ENCODE assay signal across 31 mouse cellular contexts in the genomic region with DNA sequence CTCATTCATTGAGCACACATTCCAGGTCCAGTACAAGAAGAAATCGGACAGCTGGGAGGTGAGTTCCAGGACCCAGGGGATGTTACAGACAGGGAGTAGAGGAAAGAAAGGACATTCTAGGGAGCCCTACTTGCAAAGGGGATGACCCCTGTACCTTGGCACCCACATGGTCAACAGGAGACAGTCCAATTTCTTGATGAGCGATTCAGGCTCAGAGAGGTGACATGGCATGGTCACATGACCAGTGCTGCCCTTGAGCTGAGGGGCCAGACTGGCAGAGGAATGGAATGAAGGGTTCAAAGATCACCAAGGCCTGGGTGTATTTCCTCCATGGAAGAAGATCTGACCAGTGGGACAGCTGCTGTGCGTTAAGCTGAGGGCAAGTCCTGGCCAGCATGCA. TPM values are rescaled to one million over a fixed set of nuclear protein-coding genes. Genes with fewer than 3 reads are reported as not detected.
"Had no signal": no experiment of that assay in that cellular context is flagged by ENCODE, and none has a peak within 500 bp of the region (broad histone marks: within the 10 kb centered on the region; RNA-seq: fewer than 3 reads in every experiment).

No protein-coding gene starts in this region.

- DNase-seq: layer of hippocampus, adult 9-11 months; lung, adult 18-20 months; lung, postnatal 10 days; lung, postnatal 36 days; retina, postnatal 1 day; thymus, adult 18-20 months; thymus, postnatal 36 days had no signal

- H3K4me1 ChIP-seq: liver, embryonic 12.5 days; liver, embryonic 15.5 days; lung, embryonic 15.5 days; midbrain, embryonic 10.5 days; midbrain, embryonic 13.5 days; neural tube, embryonic 13.5 days had no signal

- H3K36me3 ChIP-seq: liver, embryonic 12.5 days; liver, embryonic 15.5 days; lung, embryonic 15.5 days; midbrain, embryonic 10.5 days; midbrain, embryonic 13.5 days; neural tube, embryonic 13.5 days had no signal

- H3K9ac ChIP-seq: liver, embryonic 12.5 days; liver, embryonic 15.5 days; lung, embryonic 15.5 days; midbrain, embryonic 13.5 days; neural tube, embryonic 13.5 days had no signal

- H3K4me2 ChIP-seq: liver, embryonic 12.5 days; liver, embryonic 15.5 days; lung, embryonic 15.5 days; midbrain, embryonic 13.5 days; neural tube, embryonic 13.5 days had no signal

- H3K4me3 ChIP-seq: layer of hippocampus, adult 2 months; liver, embryonic 12.5 days; liver, embryonic 15.5 days; lung, embryonic 15.5 days; megakaryocyte, embryonic 14.5 days; midbrain, embryonic 10.5 days; midbrain, embryonic 13.5 days; myocyte; neural tube, embryonic 13.5 days had no signal

- H3K27ac ChIP-seq: layer of hippocampus, adult 2 months; liver, embryonic 12.5 days; lung, embryonic 15.5 days; midbrain, embryonic 10.5 days; midbrain, embryonic 13.5 days; neural tube, embryonic 13.5 days had no signal

- H3K27me3 ChIP-seq: liver, embryonic 12.5 days; liver, embryonic 15.5 days; lung, embryonic 15.5 days; megakaryocyte, embryonic 14.5 days; midbrain, embryonic 13.5 days; neural tube, embryonic 13.5 days had no signal

- ATAC-seq: intestine, postnatal 0 days; liver, embryonic 12.5 days; midbrain, embryonic 13.5 days; midbrain, embryonic 16.5 days had no signal

- H3K9me3 ChIP-seq: liver, embryonic 12.5 days; liver, embryonic 15.5 days; lung, embryonic 15.5 days; megakaryocyte, embryonic 14.5 days; midbrain, embryonic 10.5 days; midbrain, embryonic 13.5 days; neural tube, embryonic 13.5 days had no signal

RNA-seq across cellular contexts. Expression of a gene that starts 51.1 kb away (rescaled TPM):
- total RNA-seq: layer of hippocampus, adult 2 months; layer of hippocampus, postnatal 25 days; left cerebral cortex, adult 18-20 months; left cerebral cortex, postnatal 36 days; monocyte, adult 5-6 weeks; neutrophil, adult 5-6 weeks had no signal
- polyA plus RNA-seq: intestine, embryonic 14.5 days; intestine, postnatal 0 days; large intestine, adult 2 months; limb, embryonic 11.5 days; limb, embryonic 14.5 days; liver, embryonic 12.5 days; liver, embryonic 15.5 days; lung, embryonic 15.5 days; midbrain, embryonic 10.5 days; midbrain, embryonic 13.5 days; midbrain, embryonic 16.5 days; myocyte; neural tube, embryonic 13.5 days; small intestine, adult 2 months; spleen, adult 2 months; stomach, embryonic 16.5 days; urinary bladder, adult 2 months had no signal
